Mouse (Mus musculus) c-Kit-positive CD71-positive TER-119-negative erythroid progenitor cells, embryonic 14.5 days (primary cell): ENCODE measurements around the gene Gpatch11.
"Not testable (repeated sequence)": the region's sequence is repeated elsewhere in the genome, so short reads cannot be mapped to it uniquely, and the experiment has no call there.

ENCODE experiments used
- DNase-seq: peaks from one replicate; pipeline ENCODE4 v3.0.0-alpha.2; 2013; ENCODE audit warnings: low read depth

The Gpatch11 gene

DNA sequence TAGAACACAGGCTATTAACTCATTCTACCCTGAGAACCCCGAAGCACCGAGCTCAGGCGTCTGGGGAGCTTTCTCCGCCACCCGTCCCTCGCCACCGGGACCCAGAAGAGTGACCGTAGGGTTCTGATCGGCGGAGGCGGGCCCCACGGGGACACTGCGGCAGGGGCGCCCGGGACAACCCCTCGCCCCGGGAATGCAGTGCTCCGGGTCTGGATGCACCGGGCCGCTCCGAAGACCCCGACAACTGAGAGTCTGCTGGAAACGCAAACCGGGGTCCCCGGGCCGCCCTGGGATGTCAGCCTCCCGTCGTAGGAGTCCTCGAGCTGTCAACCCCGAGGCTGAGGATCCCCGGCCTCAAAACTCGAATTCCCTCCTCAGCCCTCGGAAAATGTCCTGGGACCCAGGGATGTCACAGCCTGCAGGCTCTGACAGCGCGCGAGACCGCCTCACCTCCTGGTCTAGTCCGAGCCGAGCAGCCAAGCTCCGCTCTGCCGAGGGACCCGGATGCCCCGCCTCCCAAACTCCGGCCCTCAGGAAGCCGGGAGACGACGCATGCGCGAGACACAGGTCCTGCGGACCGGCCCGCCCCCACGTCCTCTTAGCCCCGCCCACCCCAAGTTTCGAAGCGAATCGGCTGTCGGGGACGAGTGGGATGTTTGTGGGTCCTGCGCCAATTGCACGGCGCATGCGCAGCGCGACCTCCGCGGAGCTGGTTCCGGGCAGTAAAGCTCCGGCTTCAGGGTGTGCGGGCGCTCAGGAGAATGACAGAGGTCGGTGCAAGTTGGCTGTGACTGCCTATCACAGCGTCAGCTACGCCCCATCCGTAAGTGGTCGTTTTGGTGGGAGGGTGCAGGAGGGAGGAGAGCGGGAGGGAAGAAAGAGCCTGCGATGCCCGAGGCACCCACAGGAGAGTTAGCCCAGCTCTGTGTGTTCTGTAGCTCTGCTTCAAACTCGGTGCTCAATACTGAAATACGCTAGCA is at the start of gene Gpatch11, which contains the start of gene Heatr5b:
Gene Gpatch11, plus strand, starts transcription at position 712 of the 980 bp plus-strand sequence.
Gene Heatr5b, minus strand, starts transcription at position 509 of the 980 bp plus-strand sequence.
- peak; percentile 94 for DNase-seq

- DNase-seq = not testable (repeated sequence)
These were observed 47.1 kb upstream of the Gpatch11 start for GRCm38 (mm10) chr17:78788273-78788672.

GRCm38 (mm10) chr17:78791068-78791689 is 44.2 kb upstream of the Gpatch11 start:
- DNase-seq = no peak

DNA sequence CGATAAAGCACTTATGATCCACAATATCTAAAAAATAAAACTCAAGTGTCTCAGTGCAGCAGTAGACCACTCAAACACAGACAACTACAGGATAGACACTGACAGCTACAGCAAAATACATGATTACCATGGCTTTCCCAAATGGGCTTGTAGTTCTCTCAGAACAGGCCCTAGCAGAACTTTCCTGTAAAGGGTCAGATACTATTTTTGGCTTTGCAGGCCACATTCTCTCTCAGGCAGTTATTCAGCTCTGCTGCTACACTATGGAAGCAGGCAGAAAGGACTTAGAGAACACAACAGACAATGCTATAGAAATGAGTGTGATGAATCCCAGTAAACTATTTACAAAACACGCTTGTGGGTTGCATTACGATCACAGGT is 43.7 kb upstream of the Gpatch11 start:
- DNase-seq = no peak

GRCm38 (mm10) chr17:78792122-78792521 is 43.2 kb upstream of the Gpatch11 start:
- no peak for DNase-seq

DNA sequence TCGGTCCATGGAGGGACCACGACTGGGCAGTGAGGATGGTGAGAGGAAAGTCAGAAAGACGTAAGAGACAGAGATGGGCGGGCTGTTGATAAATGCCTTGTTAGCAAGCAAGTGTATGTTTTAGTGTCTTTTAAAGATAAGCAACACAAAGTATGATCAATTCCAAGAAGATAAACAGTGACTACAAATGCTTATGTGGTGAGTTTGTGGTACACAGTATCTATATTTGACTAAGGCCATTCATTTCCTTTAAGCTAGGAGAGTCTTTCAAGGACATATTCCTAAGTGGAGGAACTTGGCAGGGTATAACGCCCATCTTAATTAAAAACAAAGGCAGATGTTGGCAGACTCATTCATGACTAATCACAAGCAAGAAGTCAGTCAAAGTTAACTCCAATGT is 41.0 kb upstream of the Gpatch11 start:
- DNase-seq = no peak

DNA sequence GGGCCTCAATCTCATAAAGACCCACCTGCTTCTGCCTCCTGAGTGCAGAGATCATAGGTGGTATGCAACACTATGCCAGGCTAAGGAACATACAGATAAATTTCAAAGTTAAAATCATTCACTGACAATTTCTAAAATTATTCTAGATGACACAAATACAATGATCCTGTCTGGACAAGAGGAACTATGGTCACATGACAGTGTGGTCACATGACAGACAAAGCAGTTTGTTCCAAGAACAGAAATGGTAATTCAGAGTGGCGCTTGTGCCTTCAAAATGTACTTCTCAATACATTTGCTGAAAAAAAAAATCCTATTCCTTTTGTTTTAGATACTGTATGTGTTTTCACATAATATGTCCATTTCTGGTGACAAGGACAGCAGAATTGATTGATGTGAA is 38.1 kb upstream of the Gpatch11 start:
- DNase-seq = no peak

GRCm38 (mm10) chr17:78809019-78809418 is 26.3 kb upstream of the Gpatch11 start:
- peak; percentile 29 for DNase-seq

DNA sequence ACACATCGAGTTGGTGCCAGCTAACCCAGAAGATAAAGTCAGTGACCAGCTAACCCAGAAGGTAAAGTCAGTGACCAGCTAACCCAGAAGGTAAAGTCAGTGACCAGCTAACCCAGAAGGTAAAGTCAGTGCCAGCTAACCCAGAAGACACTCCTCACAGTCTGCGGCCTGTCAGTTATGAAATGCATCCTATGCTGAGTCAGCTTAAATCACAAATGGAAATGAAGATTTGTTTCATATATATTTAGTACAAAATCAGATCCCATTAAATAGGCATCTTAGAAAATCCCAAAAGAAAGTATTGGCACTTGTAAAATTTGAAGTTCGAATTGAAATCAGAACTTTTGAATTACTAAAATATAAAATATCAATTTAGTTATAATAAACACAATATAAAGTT is 25.8 kb upstream of the Gpatch11 start:
- no peak for DNase-seq

DNA sequence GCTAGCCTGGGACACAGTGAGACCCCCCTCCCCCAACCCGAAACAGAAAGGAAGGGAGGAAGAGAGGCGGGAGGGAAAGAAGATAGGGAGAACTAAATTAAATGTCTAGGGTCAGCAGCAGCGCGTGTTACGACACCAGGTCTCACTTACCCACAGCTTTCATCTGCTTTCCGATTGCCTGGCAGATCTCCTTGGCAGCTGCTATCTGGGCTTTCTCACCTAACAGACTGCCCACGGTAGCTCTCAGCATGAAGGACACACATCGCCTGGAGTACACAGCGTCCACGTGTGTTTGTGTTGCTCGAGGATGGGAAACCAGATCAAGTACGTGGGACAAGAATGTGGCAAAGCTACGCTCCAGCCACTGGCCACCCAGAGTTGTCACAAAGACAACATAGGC is 11.0 kb upstream of the Gpatch11 start:
- DNase-seq = no peak

DNA sequence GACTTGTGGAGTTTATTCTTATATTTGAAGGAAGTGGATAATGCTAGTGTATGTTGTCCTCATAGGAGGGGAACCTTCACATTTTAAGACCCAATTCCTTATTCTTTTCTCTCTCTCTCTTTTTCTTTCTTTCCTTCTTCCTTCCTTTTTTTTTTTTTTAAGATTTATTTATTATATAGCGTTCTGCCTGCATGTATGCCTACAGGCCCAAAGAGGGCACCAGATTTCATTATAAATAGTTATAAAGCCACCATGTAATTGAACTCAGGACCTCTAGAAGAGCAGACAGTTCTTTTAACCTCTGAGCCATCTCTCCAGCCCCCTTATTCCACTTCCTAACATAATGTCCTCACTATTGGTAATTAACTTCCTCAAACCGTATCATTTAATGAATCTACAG is 689 bp downstream of the Gpatch11 start:
- peak; percentile 34 for DNase-seq

DNA sequence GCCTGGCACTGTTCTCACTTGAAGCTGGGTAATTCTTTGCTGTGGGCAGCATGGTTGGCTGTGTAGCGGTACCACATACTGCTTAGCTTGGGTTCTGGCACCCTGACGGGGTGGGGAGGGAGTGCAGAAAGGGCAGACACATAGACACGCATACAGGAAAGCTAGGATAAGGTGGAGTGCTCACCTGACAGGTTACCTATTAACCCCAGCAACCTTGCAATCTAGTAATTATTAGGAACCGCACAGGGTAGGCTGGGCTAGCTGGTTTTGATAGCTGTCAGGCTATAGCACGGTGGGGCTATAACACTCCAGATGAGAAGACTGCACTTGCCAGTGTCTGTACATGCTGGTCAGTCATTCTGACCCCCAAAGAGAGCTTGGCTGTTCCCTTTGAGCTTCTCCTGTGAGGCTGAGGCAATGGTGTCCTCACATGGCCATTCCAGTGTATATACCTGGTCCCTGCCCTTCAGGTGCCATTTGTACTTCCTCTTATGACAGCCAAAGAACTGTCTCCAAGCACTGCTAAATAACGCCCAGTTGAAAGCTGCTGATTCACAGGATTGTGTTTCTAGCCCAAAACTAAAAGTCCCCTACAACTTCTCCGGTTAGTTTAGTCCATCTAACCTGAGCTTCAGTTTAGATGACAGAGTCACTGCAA is 7.0 kb downstream of the Gpatch11 start:
- DNase-seq = no peak

DNA sequence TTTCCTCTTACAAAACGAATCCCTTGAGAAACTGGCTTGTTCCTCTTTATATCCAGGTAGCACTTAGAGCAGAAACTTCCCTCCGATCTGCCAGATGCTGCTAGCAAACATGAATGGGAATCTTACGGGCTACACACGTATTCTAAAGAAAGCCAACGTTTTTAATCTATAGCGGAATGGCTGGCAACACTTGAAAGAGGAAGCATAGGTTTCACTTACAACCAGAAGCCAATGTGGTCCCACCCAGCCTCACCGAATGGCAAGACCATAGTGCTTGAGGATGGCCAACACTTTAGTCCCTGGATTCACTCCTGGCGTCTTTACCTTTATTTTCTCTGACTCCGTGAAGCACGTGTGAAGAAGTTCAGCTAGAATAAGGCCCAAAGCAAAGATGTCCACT is 20.9 kb downstream of the Gpatch11 start:
- no peak for DNase-seq

GRCm38 (mm10) chr17:78873886-78874285 is 38.5 kb downstream of the Gpatch11 start:
- DNase-seq = no peak

DNA sequence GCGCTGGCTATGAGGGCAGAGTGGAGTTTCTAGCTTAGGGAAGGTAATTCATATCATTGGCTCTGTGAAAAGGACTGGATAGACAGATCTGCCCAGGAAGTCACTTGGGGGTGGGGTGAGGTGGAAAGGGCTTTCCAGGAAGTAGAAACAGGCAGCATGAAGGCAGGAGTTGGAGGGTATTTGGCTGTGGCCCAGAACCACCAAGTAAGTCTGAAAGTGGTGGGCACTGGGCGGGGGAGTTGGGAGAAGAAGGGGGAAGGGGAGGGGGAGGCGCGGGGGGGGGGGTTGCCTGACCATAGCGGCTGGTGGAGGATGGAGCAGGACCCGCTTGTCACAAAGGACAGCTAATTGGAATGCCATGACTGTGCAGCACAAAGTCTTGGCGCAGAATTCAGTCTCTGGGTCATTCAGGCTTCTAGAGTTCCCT is 46.5 kb downstream of the Gpatch11 start:
- DNase-seq = no peak

DNA sequence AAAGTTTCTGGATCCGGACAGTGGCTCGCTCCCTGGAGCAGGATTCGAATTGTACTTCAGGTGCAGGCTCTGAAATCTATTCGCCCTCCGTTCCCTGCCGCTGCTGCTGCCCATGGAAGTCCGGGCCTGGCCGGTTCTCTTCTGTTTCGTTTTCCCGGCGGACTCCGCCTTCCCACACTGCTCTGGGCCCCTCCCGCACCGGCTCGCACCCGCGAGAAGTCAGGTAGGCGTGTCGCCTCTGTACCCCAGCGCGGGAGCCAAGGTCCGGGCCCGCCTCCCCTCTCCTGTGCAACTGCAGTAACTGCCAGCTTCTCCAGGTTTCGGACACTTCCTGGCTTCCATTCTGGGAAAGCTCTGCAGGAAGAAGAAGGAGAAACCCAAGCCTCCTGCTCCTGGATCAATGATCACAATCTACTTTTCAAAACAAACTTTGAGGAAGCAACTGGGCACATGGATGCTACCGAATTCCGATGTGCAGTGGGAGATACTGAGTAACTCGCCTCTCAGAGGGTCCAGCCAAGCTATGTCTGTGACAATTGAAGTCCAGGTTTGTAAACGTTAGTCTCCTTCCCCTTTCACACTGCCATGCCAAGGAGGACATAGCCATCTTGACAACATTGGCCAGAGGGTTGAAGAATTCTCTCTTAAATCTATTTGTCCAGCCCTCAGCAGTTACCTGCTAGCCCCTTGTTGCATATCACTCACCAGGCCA is 47.2 kb downstream of the Gpatch11 start, which contains the start of gene Eif2ak2:
Gene Eif2ak2, minus strand, starts transcription at position 173 of the 712 bp plus-strand sequence.
- DNase-seq = peak; percentile 74

DNA sequence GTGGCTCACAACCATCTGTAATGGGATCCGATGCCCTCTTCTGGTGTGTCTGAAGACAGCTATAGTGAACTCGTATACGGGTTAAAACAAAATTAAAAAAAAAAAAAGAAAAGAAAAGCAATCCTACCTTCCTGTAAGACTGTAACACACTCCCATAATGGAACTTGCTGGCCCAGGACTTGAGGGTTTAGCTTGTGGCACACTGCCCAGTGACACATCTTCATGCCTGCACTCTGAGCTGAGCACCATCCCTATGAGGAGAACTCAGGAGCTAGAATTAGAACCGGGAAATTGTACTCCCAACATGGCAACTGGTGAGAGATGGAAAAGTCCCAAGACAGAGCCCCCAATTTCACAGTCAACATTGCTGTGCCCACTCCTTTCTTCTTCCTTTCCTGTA is 47.9 kb downstream of the Gpatch11 start:
- no peak for DNase-seq

GRCm38 (mm10) chr17:78885286-78886065 is 50.1 kb downstream of the Gpatch11 start:
- DNase-seq = no peak

- no peak for DNase-seq
These were observed 53.2 kb downstream of the Gpatch11 start for GRCm38 (mm10) chr17:78888554-78888953.

DNA sequence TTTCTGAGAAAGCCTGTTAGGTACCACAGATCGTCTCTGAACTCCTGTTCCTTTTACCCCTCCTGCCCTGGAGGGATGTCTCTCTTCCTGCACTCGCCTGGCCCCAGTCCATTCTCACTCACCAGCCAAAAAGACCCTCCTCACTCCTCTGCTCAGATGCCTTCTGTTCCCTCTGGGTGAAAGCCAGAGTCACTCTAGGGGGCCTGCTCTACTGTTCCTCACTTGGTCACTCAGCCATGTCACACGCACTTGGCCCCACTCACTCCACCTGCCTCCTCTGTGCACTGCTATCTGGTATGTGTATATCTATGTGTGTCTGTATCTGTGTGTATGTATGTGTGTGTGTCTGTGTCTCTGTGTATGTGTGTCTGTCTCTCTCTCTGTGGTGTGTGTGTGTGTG is 53.8 kb downstream of the Gpatch11 start:
- DNase-seq = no peak

GRCm38 (mm10) chr17:78891020-78891419 is 55.7 kb downstream of the Gpatch11 start:
- DNase-seq = no peak
